Mouse (Mus musculus) gastrocnemius, adult 2 months (tissue): Measurements from ENCODE around the gene Fgfr2. TPM values are rescaled to one million over a fixed set of nuclear protein-coding genes. Genes with fewer than 3 reads are reported as not detected.

ENCODE experiments used
- DNase-seq: peaks from one replicate; pipeline ENCODE4 v3.0.0; 2022
- H3K27ac ChIP-seq: fragments of 200-600 bp; 2 replicates; pipeline ENCODE4 v1.8.1; 2022; ENCODE audit warnings: mild to moderate bottlenecking
- H3K4me3 ChIP-seq: fragments of 200-600 bp; 2 replicates; pipeline ENCODE4 v1.8.1; 2022; ENCODE audit warnings: mild to moderate bottlenecking, moderate library complexity
- CTCF ChIP-seq: fragments of 200-600 bp; IDR thresholded peaks from 2 replicates; pipeline ENCODE4 v1.8.1; 2022; ENCODE audit warnings: antibody characterized with exemption, mild to moderate bottlenecking, moderate library complexity
- intact Hi-C: fragments of 180-260 bp; cut with DNase I; formaldehyde crosslinking; loops from one replicate; pipeline ENCODE4 v1.15.1; 2025
- long read RNA-seq, 2 experiments: library from polyadenylated mRNA; stranded (forward); transcript quantifications; one replicate each; pipeline ENCODE4 v2.0.0; 2021
- total RNA-seq, 2 experiments: library from RNA; stranded (reverse); gene quantifications; 2 replicates each; pipeline ENCODE4 v1.2.3; 2021

Gene Fgfr2
- under 1 TPM; 0.15 to 0.33 TPM for total RNA-seq
- long read RNA-seq, experiment 1, partial matches to known transcripts, result 0 of 122 reads
- long read RNA-seq, experiment 1, other reads (novel, unspliced or antisense), result 121 of 122 reads
- long read RNA-seq, experiment 2, partial matches to known transcripts, result 0 of 49 reads
- long read RNA-seq, experiment 2, other reads (novel, unspliced or antisense), result 49 of 49 reads

GRCm38 (mm10) chr7:133123244-133123998 is at the start of gene Fgfr2:
Fgfr2 (minus strand) TSS chr7:133123350.
- intact Hi-C loops, result loop anchor here (2.0 to 5.0 kb wide), 2 partner anchors 65 to 514 kb away; partner anchors contain the start of gene Edrf1
- no peak for TF ChIP-seq CTCF
- Histone ChIP-seq H3K4me3 (peak within 1 kb of the TSS; percentile 74), H3K27ac (peak within 1 kb of the TSS; percentile 93)
- peak; percentile 86 for DNase-seq

- intact Hi-C loops, result no loop called here
- Histone ChIP-seq H3K4me3 (no peak overlapping the region), H3K27ac (no peak overlapping the region)
- DNase-seq, result peak; percentile 44
- no peak for TF ChIP-seq CTCF
Measured at GRCm38 (mm10) chr7:133171403-133172032, 48.4 kb upstream of the Fgfr2 start.

GRCm38 (mm10) chr7:133168928-133169327 is 45.8 kb upstream of the Fgfr2 start:
- Histone ChIP-seq H3K27ac (no peak overlapping the region), H3K4me3 (no peak overlapping the region)
- intact Hi-C loops, result no loop called here
- DNase-seq, result no peak
- TF ChIP-seq CTCF, result no peak

GRCm38 (mm10) chr7:133167903-133168302 is 44.8 kb upstream of the Fgfr2 start:
- no peak for TF ChIP-seq CTCF
- intact Hi-C loops, result no loop called here
- Histone ChIP-seq H3K27ac (no peak overlapping the region), H3K4me3 (no peak overlapping the region)
- no peak for DNase-seq

- DNase-seq, result no peak
- intact Hi-C loops, result no loop called here
- H3K27ac ChIP-seq, result no peak overlapping the region
- H3K4me3 ChIP-seq, result no peak overlapping the region
- TF ChIP-seq CTCF, result no peak
Measured at GRCm38 (mm10) chr7:133164770-133165169, 41.6 kb upstream of the Fgfr2 start.

- Histone ChIP-seq H3K27ac (no peak overlapping the region), H3K4me3 (no peak overlapping the region)
- intact Hi-C loops, result no loop called here
- no peak for TF ChIP-seq CTCF
- no peak for DNase-seq
Measured at GRCm38 (mm10) chr7:133163011-133163410, 39.9 kb upstream of the Fgfr2 start.

- Histone ChIP-seq H3K4me3 (no peak overlapping the region), H3K27ac (no peak overlapping the region)
- no peak for TF ChIP-seq CTCF
- intact Hi-C loops, result no loop called here
- DNase-seq, result no peak
Measured at GRCm38 (mm10) chr7:133162131-133162530, 39.0 kb upstream of the Fgfr2 start.

GRCm38 (mm10) chr7:133161362-133162080 is 38.4 kb upstream of the Fgfr2 start:
- Histone ChIP-seq H3K4me3 (no peak overlapping the region), H3K27ac (0 out of 2 replicates have a peak overlapping the region, but pooled peaks have one; percentile 1)
- peak; percentile 47 for DNase-seq
- intact Hi-C loops, result no loop called here
- TF ChIP-seq CTCF, result no peak

- no peak for TF ChIP-seq CTCF
- intact Hi-C loops, result no loop called here
- no peak overlapping the region for H3K27ac ChIP-seq
- H3K4me3 ChIP-seq, result no peak overlapping the region
- no peak for DNase-seq
Measured at GRCm38 (mm10) chr7:133159519-133159918, 36.4 kb upstream of the Fgfr2 start.

GRCm38 (mm10) chr7:133155621-133156020 is 32.5 kb upstream of the Fgfr2 start:
- no peak for TF ChIP-seq CTCF

GRCm38 (mm10) chr7:133154846-133155245 is 31.7 kb upstream of the Fgfr2 start:
- TF ChIP-seq CTCF, result no peak
- intact Hi-C loops, result no loop called here
- no peak for DNase-seq
- no peak overlapping the region for H3K4me3 ChIP-seq
- H3K27ac ChIP-seq, result no peak overlapping the region

More at GRCm38 (mm10) chr7:133155621-133156020, 32.5 kb upstream of the Fgfr2 start:
- H3K27ac ChIP-seq, result no peak overlapping the region
- H3K4me3 ChIP-seq, result no peak overlapping the region
- no peak for DNase-seq
- intact Hi-C loops, result no loop called here

GRCm38 (mm10) chr7:133139689-133140336 is 16.7 kb upstream of the Fgfr2 start:
- intact Hi-C loops, result no loop called here
- H3K4me3 ChIP-seq, result no peak overlapping the region
- no peak for DNase-seq
- no peak overlapping the region for H3K27ac ChIP-seq
- no peak for TF ChIP-seq CTCF
